Mouse (Mus musculus) left cerebral cortex, postnatal 10 days (tissue): ENCODE data around the gene Rbm20. TPM values are rescaled to one million over a fixed set of nuclear protein-coding genes. Genes with fewer than 3 reads are reported as not detected.

ENCODE experiments used
- DNase-seq, 2 experiments: peaks; one replicate each; pipeline ENCODE4 v3.0.0; 2021 to 2022; ENCODE audit warnings: low spot score in 2 of 2, mixed read lengths in 1 of 2; ENCODE audit errors: extremely low spot score in 1 of 2
- intact Hi-C: fragments of 180-260 bp; cut with DNase I; formaldehyde crosslinking; loops from one replicate; pipeline ENCODE4 v1.15.1; 2025
- total RNA-seq, 2 experiments: library from RNA; stranded (reverse); gene quantifications; 2 replicates each; pipeline ENCODE4 v1.2.3; 2021

Gene Rbm20
- total RNA-seq, 2 experiments from 2014 or later, result 1.9 to 2.4 TPM

DNA sequence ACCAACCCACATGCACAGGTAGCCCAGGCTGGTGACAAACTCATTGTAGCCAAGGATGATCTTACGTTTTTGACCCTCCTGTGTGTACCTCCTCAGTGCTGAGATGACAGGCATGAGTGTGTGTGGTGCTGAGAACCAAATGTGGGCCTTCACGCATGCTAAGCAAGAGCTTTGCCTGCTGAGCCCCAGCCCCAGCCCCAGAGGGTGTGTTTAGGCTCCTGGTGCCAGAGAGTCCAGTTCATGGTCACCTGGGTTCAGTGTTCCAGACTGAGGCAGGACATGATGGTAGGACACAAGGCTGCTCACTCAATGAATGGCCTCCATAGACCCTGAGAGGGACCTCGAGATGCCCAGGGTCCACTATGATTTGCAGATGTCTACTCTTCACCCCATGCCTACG lies 11.7 kb upstream of the Rbm20 start:
- intact Hi-C loops, result no loop called here
- DNase-seq, result no peak

GRCm38 (mm10) chr19:53666708-53667107 lies 10.4 kb upstream of the Rbm20 start:
- no peak for DNase-seq
- intact Hi-C loops, result no loop called here

GRCm38 (mm10) chr19:53668821-53669220 lies 8.3 kb upstream of the Rbm20 start:
- intact Hi-C loops, result no loop called here
- DNase-seq, result no peak

DNA sequence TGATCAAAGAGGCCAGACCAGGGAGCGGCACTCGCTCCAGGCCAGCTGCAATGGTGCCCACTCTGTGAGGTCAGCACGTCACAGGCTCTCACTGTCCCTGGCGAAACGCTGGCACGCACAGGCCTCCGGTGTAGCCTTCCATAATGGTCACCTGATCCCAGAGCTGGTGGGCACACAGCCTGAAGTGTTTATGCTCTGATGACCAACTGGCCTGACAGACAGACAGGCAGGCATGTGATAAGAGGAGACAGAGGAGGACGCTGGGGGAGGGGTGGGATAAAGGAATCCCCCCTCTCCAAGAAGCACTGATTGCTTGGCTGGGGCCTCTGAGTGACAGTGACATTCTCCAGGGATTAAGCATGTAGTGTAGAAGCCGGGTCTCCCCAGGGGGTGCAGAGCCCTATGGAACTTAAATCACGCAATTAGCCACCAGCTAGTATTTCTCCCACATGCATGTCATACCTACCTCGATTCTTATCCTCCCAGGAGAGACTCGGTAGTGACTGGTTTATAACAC lies 6.4 kb upstream of the Rbm20 start:
- DNase-seq, result no peak
- intact Hi-C loops, result no loop called here

DNA sequence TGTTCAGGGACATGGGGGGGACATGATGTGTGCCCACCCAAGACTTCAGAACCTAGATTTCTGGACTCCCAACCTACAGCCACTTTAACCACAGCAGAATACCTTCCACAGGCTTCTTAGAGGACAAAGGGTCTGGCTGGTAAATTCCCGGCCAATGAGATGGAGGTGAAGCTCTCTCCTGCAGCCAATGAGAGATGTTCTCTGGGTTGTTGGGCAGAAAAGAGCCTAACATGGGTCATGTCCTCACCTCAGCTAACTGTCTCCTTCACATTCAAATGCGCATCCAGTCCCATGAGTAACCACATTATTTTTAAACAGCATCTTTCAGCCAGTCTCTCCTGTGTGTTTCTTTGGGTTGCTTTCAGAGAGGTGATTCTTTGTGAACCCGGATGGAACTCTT lies 5.7 kb upstream of the Rbm20 start:
- intact Hi-C loops, result no loop called here
- no peak for DNase-seq

DNA sequence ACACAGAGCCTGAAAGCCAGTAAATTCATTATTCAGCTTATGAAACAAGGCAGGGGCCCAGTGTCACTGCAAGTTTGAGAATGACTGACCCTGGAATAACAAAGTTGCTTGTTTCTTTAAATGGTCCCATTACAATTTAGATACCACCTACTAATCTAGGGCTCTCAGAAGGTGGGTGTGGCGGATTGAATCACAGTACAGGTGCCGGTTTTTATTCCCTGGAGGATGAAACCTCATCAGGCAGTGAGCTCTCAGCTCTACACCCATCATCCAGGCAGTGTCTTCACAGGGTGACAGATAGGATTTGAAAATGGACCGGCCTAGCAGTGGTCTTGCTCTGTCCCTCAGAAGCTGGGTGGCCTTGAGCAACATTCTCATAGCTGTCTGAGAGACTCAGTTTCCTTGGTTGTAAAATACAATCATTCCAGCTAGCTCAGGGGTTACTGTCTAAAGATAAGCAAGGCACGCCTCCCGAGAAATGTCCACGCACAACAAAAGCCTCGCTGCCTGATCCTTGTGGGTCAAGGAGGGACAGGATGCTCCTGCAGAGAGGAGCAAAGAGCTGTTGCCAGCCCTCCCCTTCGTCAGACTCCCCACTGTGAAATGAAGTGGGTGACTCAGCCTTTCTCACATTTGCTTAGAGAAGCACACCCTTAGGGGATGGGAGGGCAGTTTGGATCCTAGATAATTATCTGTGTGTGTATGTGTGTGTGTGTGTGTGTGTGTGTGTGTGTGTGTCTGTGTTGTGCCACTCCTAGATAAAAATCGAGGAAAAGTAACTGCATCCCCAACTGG lies 2.8 kb upstream of the Rbm20 start:
- intact Hi-C loops, result no loop called here
- peak in 1 of 2 experiments; percentile 64 for DNase-seq

DNA sequence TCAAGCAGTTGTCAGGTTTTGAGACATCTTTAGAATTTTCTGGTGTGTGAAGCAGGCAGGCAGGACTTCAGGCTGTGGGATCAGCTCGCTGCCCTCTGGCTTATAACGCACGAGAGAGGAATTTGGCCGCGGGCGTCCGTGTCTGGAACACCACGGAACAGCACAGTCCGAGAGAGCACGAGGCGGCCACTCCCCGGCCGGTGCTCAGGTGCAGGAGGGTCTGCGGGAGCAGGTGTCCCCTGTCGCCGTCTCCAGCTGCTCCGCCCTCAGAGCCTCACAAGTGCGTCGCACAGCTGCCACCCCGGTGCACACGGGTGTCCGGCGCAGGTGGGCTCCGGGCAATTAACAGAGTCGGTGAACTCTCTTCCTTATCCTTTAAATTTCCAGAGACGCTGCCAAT lies 878 bp upstream of the Rbm20 start:
- DNase-seq, result no peak
- intact Hi-C loops, result no loop called here

DNA sequence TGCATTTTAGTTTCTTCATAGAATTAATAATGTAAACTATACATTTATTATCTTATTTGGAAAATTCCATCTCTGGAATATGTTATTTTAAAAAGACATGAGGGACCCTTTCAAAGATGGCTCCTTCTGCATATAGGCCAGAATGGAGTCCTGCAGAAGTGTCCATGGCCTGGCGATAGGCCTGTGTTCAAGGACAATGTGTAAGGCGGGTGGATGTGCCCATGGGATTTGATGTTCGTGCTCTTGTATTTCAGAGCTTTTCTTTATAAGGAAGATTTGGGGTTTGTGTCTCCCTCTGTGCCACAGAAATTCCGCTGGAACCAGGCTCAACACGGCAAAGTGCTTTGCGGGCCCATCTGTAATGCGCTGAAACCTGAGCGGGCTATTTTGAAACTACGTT lies 2.1 kb downstream of the Rbm20 start:
- intact Hi-C loops, result no loop called here
- DNase-seq, result no peak

- intact Hi-C loops, result no loop called here
- DNase-seq, result no peak
These were observed 2.9 kb downstream of the Rbm20 start for GRCm38 (mm10) chr19:53679981-53680380.

GRCm38 (mm10) chr19:53682427-53682826 lies 5.3 kb downstream of the Rbm20 start:
- intact Hi-C loops, result no loop called here
- DNase-seq, result peak in 1 of 2 experiments; percentile 42

GRCm38 (mm10) chr19:53687592-53687991 lies 10.5 kb downstream of the Rbm20 start:
- peak in 1 of 2 experiments; percentile 34 for DNase-seq
- intact Hi-C loops, result no loop called here

- DNase-seq, result peak in 1 of 2 experiments; percentile 31
- intact Hi-C loops, result no loop called here
These were observed 13.7 kb downstream of the Rbm20 start for GRCm38 (mm10) chr19:53690816-53691215.

GRCm38 (mm10) chr19:53694020-53694419 lies 16.9 kb downstream of the Rbm20 start:
- DNase-seq, result no peak
- intact Hi-C loops, result no loop called here

DNA sequence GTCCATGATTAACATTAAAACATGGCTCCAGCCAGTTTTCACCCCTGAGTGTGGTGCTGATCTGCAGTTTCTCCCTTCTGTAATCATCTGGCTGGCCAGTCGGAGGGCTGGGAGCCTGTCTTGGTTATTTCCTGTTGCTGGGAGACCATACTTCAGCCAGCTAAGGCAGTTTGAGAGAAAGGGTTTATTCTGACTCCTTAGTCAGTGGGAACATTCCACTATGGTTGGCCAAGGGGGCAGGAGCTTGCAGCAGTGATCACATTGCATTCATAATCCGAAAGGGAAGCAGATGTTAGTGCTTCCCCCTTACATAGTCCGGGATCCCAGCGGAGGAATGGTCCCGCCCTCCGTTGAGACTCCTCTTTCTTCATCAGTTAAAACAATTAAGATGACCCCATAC lies 19.0 kb downstream of the Rbm20 start:
- no peak for DNase-seq
- intact Hi-C loops, result no loop called here

DNA sequence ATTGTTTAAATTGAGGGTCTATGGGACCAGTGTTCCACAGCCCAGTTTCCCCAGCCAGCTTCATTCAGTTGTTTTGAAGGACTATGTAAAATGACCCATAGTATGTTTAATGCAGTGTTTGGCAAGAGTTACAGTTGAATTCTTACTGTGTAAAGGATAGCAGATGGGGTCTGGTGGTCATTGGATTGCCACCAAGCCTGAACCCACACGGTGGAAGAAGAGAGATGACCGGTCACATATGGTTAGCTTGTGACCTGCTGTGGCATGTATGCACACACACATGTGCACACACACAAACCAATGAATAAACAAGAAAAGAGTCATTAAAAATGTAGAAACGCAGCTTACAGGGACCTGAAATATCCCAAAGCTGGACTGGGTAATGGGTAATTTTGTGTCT lies 19.5 kb downstream of the Rbm20 start:
- intact Hi-C loops, result no loop called here
- DNase-seq, result no peak

GRCm38 (mm10) chr19:53697376-53698126 lies 20.4 kb downstream of the Rbm20 start:
- intact Hi-C loops, result no loop called here
- no peak for DNase-seq

DNA sequence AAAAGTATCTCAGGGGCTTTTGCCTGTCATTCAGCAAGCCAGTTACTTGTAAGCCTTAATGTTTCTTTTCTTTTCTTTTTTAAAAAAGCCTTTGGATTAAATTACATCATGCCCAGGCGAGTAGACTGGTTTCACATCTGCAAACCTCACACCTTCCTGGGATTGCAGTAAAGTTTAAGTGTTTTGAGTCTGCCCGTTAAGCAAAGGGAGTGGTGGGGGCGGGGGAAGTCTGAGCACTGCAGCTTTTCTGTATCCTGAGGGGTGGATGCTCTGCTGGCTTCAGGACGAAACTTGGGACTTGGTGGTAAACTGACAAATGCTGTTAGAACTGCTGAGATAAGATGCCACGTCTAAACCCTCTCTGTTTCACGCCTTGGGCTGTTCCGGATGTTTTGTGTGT lies 22.6 kb downstream of the Rbm20 start:
- DNase-seq, result no peak
- intact Hi-C loops, result no loop called here

GRCm38 (mm10) chr19:53701434-53701833 lies 24.3 kb downstream of the Rbm20 start:
- DNase-seq, result no peak
- intact Hi-C loops, result no loop called here

GRCm38 (mm10) chr19:53704895-53705823 lies 28.1 kb downstream of the Rbm20 start:
- DNase-seq, result peak; percentile 20 to 76
- intact Hi-C loops, result loop anchor here (5.0 kb wide), 1 partner anchor 53 kb away; no protein-coding TSS in a partner anchor
